Mouse (Mus musculus) stomach, postnatal 0 days (tissue): ENCODE results near the gene Ric1. TPM values are rescaled to one million over a fixed set of nuclear protein-coding genes. Genes with fewer than 3 reads are reported as not detected.

Source experiments
- ATAC-seq: fragments of 200-750 bp; cut with Nextera tagmentation; 2 replicates; pipeline ENCODE4 v1.8.0; 2017; ENCODE audit not compliant: low FRiP score, low TSS enrichment
- DNase-seq: peaks from one replicate; pipeline ENCODE4 v3.0.0-alpha.2; 2016; ENCODE audit warnings: low spot score
- H3K27ac ChIP-seq: fragments of 300-500 bp; sonication (generic); replicated peaks from 2 replicates; pipeline ENCODE4 v1.5.1; 2014; ENCODE audit warnings: mild to moderate bottlenecking, control low read depth
- H3K27me3 ChIP-seq: fragments of 300-500 bp; sonication (generic); 2 replicates; pipeline ENCODE4 v1.6.1; 2014; ENCODE audit warnings: low read length; ENCODE audit not compliant: control insufficient read depth, insufficient read depth
- H3K36me3 ChIP-seq: fragments of 300-500 bp; sonication (generic); 2 replicates; pipeline ENCODE4 v1.6.1; 2014; ENCODE audit warnings: low read length, mixed read lengths; ENCODE audit not compliant: control insufficient read depth, insufficient read depth
- H3K4me1 ChIP-seq: fragments of 300-500 bp; sonication (generic); replicated peaks from 2 replicates; pipeline ENCODE4 v1.6.1; 2014; ENCODE audit warnings: antibody characterized with exemption; ENCODE audit not compliant: control insufficient read depth, insufficient read depth
- H3K4me2 ChIP-seq: fragments of 300-500 bp; sonication (generic); replicated peaks from 2 replicates; pipeline ENCODE4 v1.6.1; 2014; ENCODE audit warnings: low read depth, mild to moderate bottlenecking, control low read depth, moderate library complexity
- H3K4me3 ChIP-seq: fragments of 300-500 bp; sonication (generic); 2 replicates; pipeline ENCODE4 v1.5.1; 2014; ENCODE audit warnings: low read depth, low read length, control low read depth
- H3K9ac ChIP-seq: fragments of 300-500 bp; sonication (generic); 2 replicates; pipeline ENCODE4 v1.6.1; 2014; ENCODE audit warnings: mild to moderate bottlenecking, low read length, control low read depth, mixed read lengths
- H3K9me3 ChIP-seq: fragments of 300-500 bp; sonication (generic); 2 replicates; pipeline ENCODE4 v1.6.1; 2016; ENCODE audit warnings: low read length; ENCODE audit not compliant: control insufficient read depth
- CTCF ChIP-seq: IDR thresholded peaks from 2 replicates; pipeline ENCODE4 v1.5.1; 2016; ENCODE audit warnings: antibody characterized with exemption, low read depth, mild to moderate bottlenecking, moderate library complexity
- EP300 ChIP-seq: optimal IDR thresholded peaks from 2 replicates; pipeline ENCODE3; 2016; ENCODE audit warnings: antibody characterized with exemption
- WGBS: fragments of 180-500 bp; shearing (Covaris S2); extraction: QIAGEN DNeasy Blood & Tissue Kit; methylation state at CpG from one replicate; pipeline ENCODE4 v1.1.7; 2014; 5-methylcytosine and 5-hydroxymethylcytosine counted together
- polyA plus RNA-seq: library from polyadenylated mRNA; unstranded; fragments of >200 nt; fragmentation: Nextera tagmentation; extraction: Ambion mirVana; gene quantifications from 2 replicates; pipeline ENCODE4 v1.2.1, GENCODE M21; 2015

The Ric1 gene
- polyA plus RNA-seq, 1 experiment from 2014 or later: 7.6 TPM

DNA sequence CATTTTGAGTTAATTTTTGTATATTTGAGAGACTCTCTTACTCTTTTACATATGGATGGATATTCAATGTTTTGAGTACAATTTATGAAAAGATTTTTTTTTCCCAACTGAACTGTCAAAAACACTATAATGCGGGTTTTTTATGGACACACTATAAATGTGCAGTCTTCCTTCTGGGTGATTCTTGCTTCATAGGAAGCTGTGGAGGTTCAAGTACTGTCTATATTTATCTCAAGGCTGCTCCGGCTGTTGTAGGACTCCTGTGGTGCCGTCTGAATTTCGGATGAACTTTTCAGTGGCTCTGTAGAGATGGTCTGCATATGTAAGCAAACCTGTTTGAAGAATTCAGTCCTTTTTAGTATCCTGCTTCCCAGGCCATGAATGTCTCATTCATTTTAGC is 86.1 kb downstream of the Ric1 start:
- no peak for ATAC-seq
- 72% methylated on average over 4 of the region's 4 CpGs for WGBS

DNA sequence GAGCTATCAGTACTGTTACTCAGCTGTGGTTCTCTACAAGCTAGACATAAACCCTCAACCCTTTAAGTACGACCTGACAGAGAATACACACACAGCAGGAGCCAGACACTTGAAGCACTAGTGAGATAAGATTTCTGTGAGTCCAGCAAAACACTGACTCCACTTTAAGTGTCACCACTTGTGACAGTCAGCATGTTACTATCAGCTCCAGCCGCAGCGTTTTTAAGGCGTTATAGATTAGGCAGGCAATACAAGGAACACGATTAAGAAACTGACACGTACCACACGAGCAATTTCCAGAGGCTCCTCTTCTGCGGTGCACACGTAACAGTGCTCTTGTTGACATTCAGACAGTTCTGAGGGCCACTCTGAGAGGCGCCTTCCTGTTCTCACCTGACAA is 88.8 kb downstream of the Ric1 start:
- TF ChIP-seq EP300: no peak
- no peak for TF ChIP-seq CTCF
- Histone ChIP-seq H3K9me3 (no peaks in the 10 kb centered on the region), H3K9ac (no peak overlapping the region), H3K4me3 (no peak overlapping the region), H3K4me2 (no peak overlapping the region), H3K27me3 (no peaks in the 10 kb centered on the region), H3K27ac (no peak overlapping the region), H3K4me1 (no peaks in the 10 kb centered on the region), H3K36me3 (peaks cover 9% of the 10 kb centered on the region)
- 78% methylated on average over 10 of the region's 10 CpGs for whole genome bisulfite sequencing
- DNase-seq (no peak), ATAC-seq (peak; percentile 26; the same call in 1 of the 2 replicates)

More for the DNA sequence above, 86.1 kb downstream of the Ric1 start:
- TF ChIP-seq EP300 (no peak), CTCF (no peak)
- no peak overlapping the region for H3K9ac ChIP-seq
- H3K36me3 ChIP-seq: peaks cover 17% of the 10 kb centered on the region
- no peak overlapping the region for H3K27ac ChIP-seq
- H3K4me2 ChIP-seq: no peak overlapping the region
- H3K4me1 ChIP-seq: no peaks in the 10 kb centered on the region
- DNase-seq: no peak
- H3K4me3 ChIP-seq: no peak overlapping the region
- H3K9me3 ChIP-seq: no peaks in the 10 kb centered on the region
- H3K27me3 ChIP-seq: no peaks in the 10 kb centered on the region

DNA sequence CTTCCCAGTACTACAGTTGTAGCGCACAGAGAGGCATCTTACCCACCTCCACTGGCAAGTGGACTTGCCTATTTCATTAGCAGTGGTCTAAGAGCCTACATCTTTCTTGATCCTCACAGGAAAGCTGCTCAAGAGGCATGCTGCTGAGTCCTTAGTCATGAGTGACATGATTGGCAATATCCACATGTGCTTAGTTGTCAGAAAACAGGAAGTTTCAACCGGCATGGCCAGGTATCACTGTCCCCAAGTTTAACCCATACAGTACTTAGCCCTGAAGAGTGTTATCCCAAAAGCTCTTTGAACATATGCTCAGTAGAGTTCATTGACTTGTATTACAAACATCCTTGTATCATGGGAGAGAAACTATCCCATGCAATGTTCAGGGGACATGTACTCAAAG is 90.0 kb downstream of the Ric1 start:
- Histone ChIP-seq H3K27me3 (no peaks in the 10 kb centered on the region), H3K4me3 (no peak overlapping the region), H3K9me3 (no peaks in the 10 kb centered on the region), H3K9ac (no peak overlapping the region), H3K4me1 (no peaks in the 10 kb centered on the region), H3K36me3 (peaks cover 9% of the 10 kb centered on the region), H3K4me2 (no peak overlapping the region), H3K27ac (no peak overlapping the region)
- TF ChIP-seq CTCF (no peak), EP300 (no peak)
- no peak for ATAC-seq
- DNase-seq: no peak
- 80% methylated on average over 2 of the region's 2 CpGs for WGBS

DNA sequence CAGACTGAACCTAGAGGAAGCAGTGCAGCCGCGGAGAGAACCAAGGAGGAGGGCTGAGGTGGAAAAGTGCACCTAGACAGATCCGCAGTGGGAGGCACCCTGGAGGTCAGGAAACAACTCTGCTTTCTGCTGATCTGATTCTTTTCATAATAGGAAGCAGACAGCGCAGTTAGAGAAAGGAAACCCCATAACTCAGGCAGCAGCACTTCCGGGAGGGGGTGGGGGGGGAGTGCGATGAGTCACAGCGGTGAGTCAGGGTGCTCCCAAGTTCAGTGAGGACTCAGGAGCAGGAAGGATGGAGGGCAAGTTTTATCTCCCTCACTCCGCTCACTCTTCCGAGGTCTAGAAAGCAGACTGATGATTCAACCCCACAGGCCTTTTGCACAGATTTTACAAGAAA is 119.0 kb downstream of the Ric1 start:
- Histone ChIP-seq H3K4me1 (no peaks in the 10 kb centered on the region), H3K27ac (peak overlapping the region; percentile 59; the same call in 1 of the 2 replicates), H3K9ac (no peak overlapping the region), H3K36me3 (peaks cover 2% of the 10 kb centered on the region; the same call in 1 of the 2 replicates), H3K9me3 (no peaks in the 10 kb centered on the region), H3K4me2 (peak overlapping the region; percentile 34; the same call in 1 of the 2 replicates), H3K27me3 (no peaks in the 10 kb centered on the region), H3K4me3 (0 out of 2 replicates have a peak overlapping the region, but pooled peaks have one; percentile 4)
- peak; percentile 93 for ATAC-seq
- WGBS: 33% methylated on average over 8 of the region's 9 CpGs
- peak; percentile 82 for DNase-seq
- TF ChIP-seq CTCF (no peak), EP300 (no peak)

DNA sequence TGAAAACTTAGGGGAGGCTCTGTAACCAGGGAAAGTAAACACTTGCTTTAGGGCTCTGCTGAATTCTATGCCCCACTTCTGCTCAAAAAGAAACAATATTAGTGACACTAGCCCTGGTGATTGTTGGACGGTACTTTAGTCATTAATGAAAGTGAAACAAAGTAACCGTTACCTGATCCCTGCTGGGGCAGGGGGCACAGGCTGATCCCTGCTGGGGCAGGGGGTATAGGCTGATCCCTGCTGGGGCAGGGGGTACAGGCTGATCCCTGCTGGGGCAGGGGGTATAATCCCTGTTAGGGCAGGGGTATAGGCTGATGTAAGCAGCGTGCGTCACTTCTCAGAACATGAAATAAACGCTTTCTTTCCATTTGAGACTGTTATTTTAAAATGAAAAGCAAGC is 119.4 kb downstream of the Ric1 start:
- Histone ChIP-seq H3K4me1 (no peaks in the 10 kb centered on the region), H3K27me3 (no peaks in the 10 kb centered on the region), H3K4me3 (0 out of 2 replicates have a peak overlapping the region, but pooled peaks have one; percentile 4), H3K9me3 (no peaks in the 10 kb centered on the region), H3K27ac (peak overlapping the region; percentile 59), H3K36me3 (no peaks in the 10 kb centered on the region), H3K4me2 (no peak overlapping the region), H3K9ac (no peak overlapping the region)
- DNase-seq: no peak
- ATAC-seq: no peak; the same call in none of the 2 replicates
- 70% methylated on average over 5 of the region's 5 CpGs for WGBS
- TF ChIP-seq CTCF: no peak
- TF ChIP-seq EP300: no peak

DNA sequence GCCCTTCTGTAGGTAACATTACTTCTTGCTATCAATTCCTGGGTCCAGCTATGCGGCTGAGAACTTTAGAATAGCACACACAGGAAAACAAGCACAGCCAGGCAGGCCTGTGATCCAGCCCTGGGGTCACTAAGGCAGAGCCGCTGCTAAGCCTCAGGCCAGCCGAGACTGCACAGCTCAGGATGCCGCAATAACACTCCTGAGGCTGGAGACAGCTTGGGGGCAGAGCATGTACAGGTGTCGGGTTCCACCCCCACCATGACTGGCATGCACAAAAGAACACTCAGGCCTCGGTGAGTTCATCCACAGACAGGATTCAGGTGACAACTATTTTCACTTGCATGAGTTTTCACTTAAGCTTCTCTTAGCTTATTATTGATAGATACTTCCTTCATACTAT is 120.1 kb downstream of the Ric1 start:
- H3K36me3 ChIP-seq: no peaks in the 10 kb centered on the region
- H3K27me3 ChIP-seq: no peaks in the 10 kb centered on the region
- 65% methylated on average over 6 of the region's 6 CpGs for WGBS
- DNase-seq: no peak
- no peak for ATAC-seq
- no peaks in the 10 kb centered on the region for H3K9me3 ChIP-seq
- TF ChIP-seq CTCF: no peak
- TF ChIP-seq EP300: no peak
- H3K4me3 ChIP-seq: no peak overlapping the region
- H3K9ac ChIP-seq: no peak overlapping the region
- no peak overlapping the region for H3K27ac ChIP-seq
- H3K4me2 ChIP-seq: no peak overlapping the region
- no peaks in the 10 kb centered on the region for H3K4me1 ChIP-seq
